Mouse (Mus musculus) embryonic facial prominence, embryonic 11.5 days (tissue): ENCODE measurements around the gene Pfn1. TPM values are rescaled to one million over a fixed set of nuclear protein-coding genes. Genes with fewer than 3 reads are reported as not detected.

Experiments
- ATAC-seq: fragments of 200-750 bp; cut with Nextera tagmentation; replicated peaks from 2 replicates; pipeline ENCODE4 v1.8.0; 2017; ENCODE audit warnings: low read depth; ENCODE audit not compliant: insufficient number of reproducible peaks, low FRiP score, low TSS enrichment
- DNase-seq: peaks from one replicate; pipeline ENCODE4 v3.0.0-alpha.2; 2015; ENCODE audit warnings: low spot score
- H3K27ac ChIP-seq: fragments of 300-500 bp; sonication (generic); replicated peaks from 2 replicates; pipeline ENCODE4 v1.5.1; 2014; ENCODE audit warnings: mild to moderate bottlenecking, low read depth, low read length, control low read depth
- H3K27me3 ChIP-seq: fragments of 300-500 bp; sonication (generic); 2 replicates; pipeline ENCODE4 v1.6.1; 2014; ENCODE audit warnings: mild to moderate bottlenecking, low read length, moderate library complexity, mixed read lengths; ENCODE audit not compliant: control insufficient read depth, insufficient read depth
- H3K36me3 ChIP-seq: fragments of 300-500 bp; sonication (generic); replicated peaks from 2 replicates; pipeline ENCODE4 v1.6.1; 2014; ENCODE audit warnings: low read depth, mild to moderate bottlenecking, low read length, moderate library complexity, mixed read lengths; ENCODE audit not compliant: control insufficient read depth, insufficient read depth
- H3K4me1 ChIP-seq: fragments of 300-500 bp; sonication (generic); 2 replicates; pipeline ENCODE4 v1.6.1; 2014; ENCODE audit warnings: low read length, mixed read lengths; ENCODE audit not compliant: control insufficient read depth, insufficient read depth
- H3K4me2 ChIP-seq: fragments of 300-500 bp; sonication (generic); 2 replicates; pipeline ENCODE4 v1.6.1; 2014; ENCODE audit warnings: low read depth, mild to moderate bottlenecking, control low read depth, low read length, moderate library complexity
- H3K4me3 ChIP-seq: fragments of 300-500 bp; sonication (generic); 2 replicates; pipeline ENCODE4 v1.5.1; 2014; ENCODE audit warnings: low read depth, low read length, control low read depth
- H3K9ac ChIP-seq: fragments of 300-500 bp; sonication (generic); replicated peaks from 2 replicates; pipeline ENCODE4 v1.6.1; 2014; ENCODE audit warnings: mild to moderate bottlenecking, control low read depth, low read length
- H3K9me3 ChIP-seq: fragments of 300-500 bp; sonication (generic); replicated peaks from 2 replicates; pipeline ENCODE4 v1.6.1; 2016; ENCODE audit warnings: mild to moderate bottlenecking, low read length, inconsistent platforms, mixed read lengths; ENCODE audit not compliant: control insufficient read depth
- WGBS: fragments of 180-500 bp; shearing (Covaris S2); extraction: QIAGEN DNeasy Blood & Tissue Kit; methylation state at CpG from one replicate; pipeline ENCODE4 v1.1.7; 2014; 5-methylcytosine and 5-hydroxymethylcytosine counted together
- polyA plus RNA-seq: library from polyadenylated mRNA; unstranded; fragments of >200 nt; fragmentation: Nextera tagmentation; extraction: Ambion mirVana; gene quantifications from 2 replicates; pipeline ENCODE4 v1.2.1, GENCODE M21; 2014

The Pfn1 gene
- polyA plus RNA-seq, 1 experiment from 2014 or later = 1,669 TPM

- WGBS = 14% methylated on average over 11 of the region's 11 CpGs
- ATAC-seq (no peak), DNase-seq (peak; percentile 84)
- H3K4me1 ChIP-seq = peaks cover 2% of the 10 kb centered on the region; the same call in 1 of the 2 replicates
- no peak overlapping the region for H3K4me2 ChIP-seq
- no peak overlapping the region for H3K27ac ChIP-seq
- no peak overlapping the region for H3K4me3 ChIP-seq
- H3K27me3 ChIP-seq = no peaks in the 10 kb centered on the region
- H3K9me3 ChIP-seq = no peaks in the 10 kb centered on the region
- H3K9ac ChIP-seq = no peak overlapping the region
- no peaks in the 10 kb centered on the region for H3K36me3 ChIP-seq
These were observed 27.6 kb upstream of the Pfn1 start for GRCm38 (mm10) chr11:70681897-70682581.

GRCm38 (mm10) chr11:70681170-70681569, 26.7 kb upstream of the Pfn1 start:
- no peak overlapping the region for H3K27ac ChIP-seq

GRCm38 (mm10) chr11:70679894-70680293, 25.4 kb upstream of the Pfn1 start:
- Histone ChIP-seq H3K9ac (no peak overlapping the region), H3K9me3 (no peaks in the 10 kb centered on the region), H3K4me2 (no peak overlapping the region), H3K4me1 (no peaks in the 10 kb centered on the region), H3K27ac (no peak overlapping the region), H3K36me3 (no peaks in the 10 kb centered on the region; the same call in 1 of the 2 replicates), H3K4me3 (no peak overlapping the region), H3K27me3 (no peaks in the 10 kb centered on the region)
- no peak for ATAC-seq
- DNase-seq = no peak
- 90% methylated on average over 8 of the region's 8 CpGs for WGBS

More at GRCm38 (mm10) chr11:70681170-70681569, 26.7 kb upstream of the Pfn1 start:
- 56% methylated on average over 12 of the region's 12 CpGs for WGBS
- Histone ChIP-seq H3K4me2 (no peak overlapping the region), H3K9ac (no peak overlapping the region), H3K27me3 (no peaks in the 10 kb centered on the region), H3K9me3 (no peaks in the 10 kb centered on the region), H3K36me3 (no peaks in the 10 kb centered on the region; the same call in 1 of the 2 replicates), H3K4me3 (no peak overlapping the region), H3K4me1 (no peaks in the 10 kb centered on the region)
- 0 out of 2 replicates have a peak, but pooled peaks have one; percentile 42 for ATAC-seq
- DNase-seq = no peak

- ATAC-seq (no peak), DNase-seq (no peak)
- Histone ChIP-seq H3K9me3 (no peaks in the 10 kb centered on the region), H3K27ac (no peak overlapping the region), H3K4me1 (no peaks in the 10 kb centered on the region), H3K27me3 (no peaks in the 10 kb centered on the region), H3K36me3 (no peaks in the 10 kb centered on the region; the same call in 1 of the 2 replicates), H3K9ac (no peak overlapping the region), H3K4me2 (no peak overlapping the region), H3K4me3 (no peak overlapping the region)
- WGBS = 94% methylated on average over 8 of the region's 8 CpGs
These were observed 24.9 kb upstream of the Pfn1 start for GRCm38 (mm10) chr11:70679361-70679760.

- no peak for ATAC-seq
- WGBS = 49% methylated on average over 2 of the region's 2 CpGs
- no peaks in the 10 kb centered on the region for H3K27me3 ChIP-seq
- H3K9ac ChIP-seq = no peak overlapping the region
- DNase-seq = no peak
- H3K36me3 ChIP-seq = no peaks in the 10 kb centered on the region; the same call in 1 of the 2 replicates
- H3K4me3 ChIP-seq = no peak overlapping the region
- no peak overlapping the region for H3K4me2 ChIP-seq
- no peaks in the 10 kb centered on the region for H3K4me1 ChIP-seq
- no peaks in the 10 kb centered on the region for H3K9me3 ChIP-seq
- no peak overlapping the region for H3K27ac ChIP-seq
These were observed 24.1 kb upstream of the Pfn1 start for GRCm38 (mm10) chr11:70678576-70678975.

GRCm38 (mm10) chr11:70678092-70678491, 23.6 kb upstream of the Pfn1 start:
- Histone ChIP-seq H3K27ac (no peak overlapping the region), H3K27me3 (no peaks in the 10 kb centered on the region), H3K36me3 (no peaks in the 10 kb centered on the region; the same call in 1 of the 2 replicates), H3K4me1 (no peaks in the 10 kb centered on the region), H3K9ac (no peak overlapping the region), H3K4me3 (no peak overlapping the region), H3K4me2 (no peak overlapping the region), H3K9me3 (no peaks in the 10 kb centered on the region)
- 74% methylated on average over 9 of the region's 9 CpGs for WGBS
- DNase-seq (no peak), ATAC-seq (no peak)

GRCm38 (mm10) chr11:70674501-70674900, 20.1 kb upstream of the Pfn1 start:
- no peak for ATAC-seq
- H3K4me2 ChIP-seq = no peak overlapping the region
- H3K27me3 ChIP-seq = no peaks in the 10 kb centered on the region
- no peak for DNase-seq
- H3K27ac ChIP-seq = no peak overlapping the region
- H3K9ac ChIP-seq = no peak overlapping the region
- no peaks in the 10 kb centered on the region for H3K4me1 ChIP-seq
- no peaks in the 10 kb centered on the region for H3K9me3 ChIP-seq
- H3K36me3 ChIP-seq = no peaks in the 10 kb centered on the region; the same call in 1 of the 2 replicates
- WGBS = 68% methylated on average over 11 of the region's 11 CpGs
- H3K4me3 ChIP-seq = no peak overlapping the region

- no peak overlapping the region for H3K4me2 ChIP-seq
- 70% methylated on average over 6 of the region's 6 CpGs for WGBS
- no peaks in the 10 kb centered on the region for H3K27me3 ChIP-seq
- no peaks in the 10 kb centered on the region for H3K4me1 ChIP-seq
- DNase-seq = no peak
- ATAC-seq = no peak
- H3K9ac ChIP-seq = no peak overlapping the region
- H3K4me3 ChIP-seq = no peak overlapping the region
- H3K9me3 ChIP-seq = no peaks in the 10 kb centered on the region
- H3K27ac ChIP-seq = no peak overlapping the region
- H3K36me3 ChIP-seq = no peaks in the 10 kb centered on the region; the same call in 1 of the 2 replicates
These were observed 19.6 kb upstream of the Pfn1 start for GRCm38 (mm10) chr11:70674014-70674413.
